Mouse (Mus musculus) lung, postnatal 25 days (tissue): Measurements from ENCODE around the gene Psmc3.

Experiments used
- DNase-seq: peaks from one replicate; pipeline ENCODE4 v3.0.0; 2022; ENCODE audit warnings: low spot score

Gene Psmc3

DNA sequence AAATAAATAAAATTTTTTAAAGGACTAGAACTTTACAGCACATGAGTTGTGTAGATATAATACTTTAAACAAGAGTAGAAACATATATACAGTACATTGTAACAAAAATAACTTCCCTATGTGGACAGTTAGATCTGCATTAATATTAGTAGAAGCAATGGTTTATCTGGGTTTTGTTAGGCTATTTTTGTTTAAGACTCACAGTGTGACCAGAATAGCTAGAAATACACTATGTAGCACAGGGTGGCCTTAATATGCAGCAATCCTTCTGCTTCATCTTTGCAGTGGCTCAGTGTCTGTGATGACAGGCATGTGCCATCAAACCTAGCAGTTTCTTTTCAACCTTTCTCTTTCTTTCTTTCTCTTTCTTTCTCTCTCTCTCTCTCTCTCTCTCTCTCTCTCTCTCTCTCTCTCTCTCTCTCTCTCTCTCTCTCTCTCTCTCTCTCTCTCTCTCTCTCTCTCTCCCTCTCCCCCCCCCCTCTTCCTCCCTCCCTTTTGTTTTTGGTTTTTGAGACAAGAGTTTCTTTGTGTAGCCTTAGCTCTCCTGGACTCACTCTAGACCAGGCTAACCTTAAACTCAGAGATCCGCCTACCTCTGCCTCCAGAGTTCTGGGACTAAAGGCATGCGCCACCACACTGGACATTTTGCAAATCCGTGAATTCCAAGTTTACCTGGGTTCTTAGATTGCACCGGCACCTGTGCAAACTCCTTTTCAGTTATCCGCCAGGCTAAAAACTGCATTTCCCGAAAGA, 452 bp upstream of the Psmc3 start:
- DNase-seq: no peak

GRCm38 (mm10) chr2:91058435-91058834, 4.6 kb downstream of the Psmc3 start:
- no peak for DNase-seq

GRCm38 (mm10) chr2:91059376-91059775, 5.6 kb downstream of the Psmc3 start:
- DNase-seq: no peak

DNA sequence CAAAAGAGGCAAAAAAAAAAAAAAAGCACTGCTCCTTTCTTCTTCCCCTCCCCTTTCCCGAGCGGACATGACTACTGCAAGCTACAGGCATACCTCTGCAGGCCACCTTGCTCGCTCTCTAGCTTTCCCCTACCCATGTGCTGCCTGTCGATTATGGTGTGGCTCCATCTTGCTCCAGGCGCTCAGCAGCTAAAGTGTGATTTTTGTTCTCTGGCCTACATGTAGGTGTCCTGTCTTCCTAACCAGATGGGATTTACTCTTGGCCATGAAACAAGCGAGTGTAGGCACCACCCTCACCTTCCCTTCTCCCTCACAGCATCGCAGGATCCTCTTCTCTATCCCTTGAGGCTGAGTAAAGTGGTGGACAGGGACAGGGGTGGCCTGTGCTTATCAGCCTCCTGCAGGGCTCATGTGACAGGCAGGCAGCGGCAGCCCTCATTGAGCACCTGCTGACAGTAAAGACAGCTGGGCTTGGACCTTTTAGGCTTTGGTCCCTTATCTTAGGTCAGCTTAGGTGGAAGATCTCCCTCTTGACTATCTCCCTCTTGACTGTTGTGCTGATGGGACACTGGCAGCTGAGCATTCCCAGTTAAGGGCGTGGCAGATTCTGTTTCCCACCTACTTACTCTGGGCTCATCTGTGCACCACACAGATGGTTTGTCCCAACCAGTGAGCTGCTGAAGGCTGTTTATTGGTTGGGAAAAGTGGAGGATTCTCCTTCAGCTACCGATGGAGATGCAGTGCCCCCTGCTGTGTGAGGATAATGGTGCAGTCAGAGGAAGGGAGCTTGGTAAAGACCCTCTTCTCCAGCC, 6.9 kb downstream of the Psmc3 start:
- DNase-seq: no peak

DNA sequence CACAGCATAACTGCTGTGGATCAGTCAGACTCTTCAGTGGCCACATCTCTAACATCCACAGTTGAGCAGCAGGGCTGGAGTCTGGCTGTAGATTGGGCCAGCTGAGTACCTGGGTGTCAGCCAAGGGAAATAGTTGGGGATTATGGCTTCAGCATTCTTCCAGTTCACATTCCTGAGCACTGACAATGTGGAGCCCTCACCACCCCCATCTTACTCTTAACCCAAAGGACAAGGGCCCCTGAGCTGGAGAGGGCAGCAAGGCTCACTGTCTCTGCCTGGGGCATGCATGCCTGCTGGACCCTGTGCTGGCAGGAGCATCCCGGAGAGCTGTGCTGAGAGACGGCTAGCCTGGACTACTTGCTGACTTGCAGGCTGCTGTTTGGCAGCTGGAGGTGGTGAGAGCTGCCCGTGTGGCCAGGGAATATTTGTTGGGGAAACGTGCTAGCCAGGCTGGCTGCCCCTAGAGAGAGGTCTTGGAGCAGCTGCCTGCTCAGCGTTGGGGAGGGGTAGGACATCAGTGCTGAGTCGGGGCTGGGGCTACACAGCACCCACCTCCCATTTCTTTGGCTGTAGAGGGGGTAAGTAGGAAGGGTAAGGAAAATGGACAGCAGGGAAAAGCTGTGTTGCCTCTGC, 8.2 kb downstream of the Psmc3 start:
- no peak for DNase-seq

GRCm38 (mm10) chr2:91062779-91063606, 9.2 kb downstream of the Psmc3 start:
- DNase-seq: no peak

DNA sequence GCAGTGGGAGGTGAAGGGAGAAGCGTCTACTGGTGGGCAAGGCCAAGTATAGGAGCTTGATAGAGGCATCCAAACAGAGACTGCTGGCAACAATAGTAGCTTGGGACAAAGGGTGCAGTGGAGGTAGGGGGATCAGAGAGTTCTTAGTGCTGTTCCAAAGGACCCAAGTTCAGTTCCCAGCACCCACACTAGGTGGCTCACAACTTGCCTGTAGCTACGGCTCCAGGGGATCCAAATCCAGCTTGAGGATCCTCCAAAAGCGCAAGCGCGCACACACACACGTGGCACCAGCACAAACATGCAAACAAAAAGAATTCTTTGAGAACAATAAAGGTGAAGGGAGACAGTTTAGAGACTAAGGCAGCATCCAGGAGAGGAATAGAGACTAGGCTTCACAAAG, 10.4 kb downstream of the Psmc3 start:
- no peak for DNase-seq

- DNase-seq: no peak
These were observed 11.7 kb downstream of the Psmc3 start for GRCm38 (mm10) chr2:91065544-91065943.

- DNase-seq: no peak
These were observed 12.6 kb downstream of the Psmc3 start for GRCm38 (mm10) chr2:91066455-91066854.

DNA sequence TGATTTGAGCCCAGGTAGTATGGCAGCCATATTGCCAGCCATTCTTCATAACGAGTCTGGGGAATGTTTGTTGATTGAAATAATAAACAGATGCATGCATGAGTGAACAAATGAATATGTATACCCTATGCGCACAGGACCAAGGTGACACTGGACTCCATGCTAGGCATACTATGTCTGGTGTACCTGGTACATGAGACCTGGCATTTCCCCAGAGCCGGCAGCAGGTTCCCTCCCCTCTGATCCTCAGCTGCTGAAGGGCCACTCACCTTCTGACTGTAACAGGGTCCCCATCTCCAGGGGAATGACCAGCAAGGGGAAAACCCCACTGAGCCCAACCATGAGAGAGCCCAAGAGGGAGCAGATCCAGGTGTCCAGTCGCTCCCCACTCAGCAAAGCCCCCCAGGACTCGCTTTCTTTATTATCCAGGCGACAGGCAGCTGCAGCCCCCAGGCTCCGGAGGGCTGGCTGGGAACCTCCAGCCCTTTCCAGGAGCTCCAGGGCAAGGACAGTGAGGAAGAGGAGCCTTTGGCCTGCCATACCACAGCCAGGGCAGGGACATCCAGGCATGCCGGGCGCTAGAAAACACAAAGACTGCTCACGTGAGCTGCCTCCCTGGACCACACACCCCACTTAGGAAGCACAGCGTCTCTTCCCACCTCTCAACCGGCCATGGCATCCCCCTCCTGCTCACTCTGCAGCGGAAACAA, 14.5 kb downstream of the Psmc3 start:
- no peak for DNase-seq

- no peak for DNase-seq
These were observed 15.0 kb downstream of the Psmc3 start for GRCm38 (mm10) chr2:91068872-91069165.

DNA sequence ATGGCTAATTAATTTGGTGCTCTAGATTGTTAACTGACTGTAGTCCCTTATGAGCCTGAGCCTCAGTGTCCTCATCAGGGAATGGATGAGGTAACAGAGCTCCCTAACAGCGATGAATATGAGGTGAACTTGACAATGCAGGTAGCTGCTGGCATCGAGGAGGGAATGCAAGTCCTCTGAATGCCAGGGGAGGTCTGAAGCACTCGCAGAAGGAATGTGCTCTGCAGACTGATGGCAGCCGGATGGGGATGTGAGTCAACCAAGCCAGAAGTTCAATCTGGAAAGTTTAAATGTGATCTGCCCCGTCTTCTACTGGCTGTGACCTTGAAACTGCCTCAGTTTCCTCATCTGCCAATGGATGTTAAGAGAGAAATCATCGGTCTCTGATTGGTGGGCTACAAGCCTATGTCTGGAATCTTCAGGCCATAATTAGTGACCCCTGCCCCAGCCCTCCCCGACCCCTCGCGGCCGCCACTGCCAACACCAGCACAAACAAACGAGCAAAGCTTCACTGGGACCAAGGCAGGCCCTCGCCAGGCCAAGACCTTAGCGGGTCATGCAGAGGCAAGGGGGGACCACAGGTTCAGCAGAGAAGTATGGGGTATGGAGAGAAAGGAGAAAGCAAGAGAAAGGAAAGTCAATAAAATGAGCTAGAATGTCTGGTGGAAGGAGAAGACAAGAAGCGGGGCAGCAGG, 15.6 kb downstream of the Psmc3 start:
- no peak for DNase-seq

DNA sequence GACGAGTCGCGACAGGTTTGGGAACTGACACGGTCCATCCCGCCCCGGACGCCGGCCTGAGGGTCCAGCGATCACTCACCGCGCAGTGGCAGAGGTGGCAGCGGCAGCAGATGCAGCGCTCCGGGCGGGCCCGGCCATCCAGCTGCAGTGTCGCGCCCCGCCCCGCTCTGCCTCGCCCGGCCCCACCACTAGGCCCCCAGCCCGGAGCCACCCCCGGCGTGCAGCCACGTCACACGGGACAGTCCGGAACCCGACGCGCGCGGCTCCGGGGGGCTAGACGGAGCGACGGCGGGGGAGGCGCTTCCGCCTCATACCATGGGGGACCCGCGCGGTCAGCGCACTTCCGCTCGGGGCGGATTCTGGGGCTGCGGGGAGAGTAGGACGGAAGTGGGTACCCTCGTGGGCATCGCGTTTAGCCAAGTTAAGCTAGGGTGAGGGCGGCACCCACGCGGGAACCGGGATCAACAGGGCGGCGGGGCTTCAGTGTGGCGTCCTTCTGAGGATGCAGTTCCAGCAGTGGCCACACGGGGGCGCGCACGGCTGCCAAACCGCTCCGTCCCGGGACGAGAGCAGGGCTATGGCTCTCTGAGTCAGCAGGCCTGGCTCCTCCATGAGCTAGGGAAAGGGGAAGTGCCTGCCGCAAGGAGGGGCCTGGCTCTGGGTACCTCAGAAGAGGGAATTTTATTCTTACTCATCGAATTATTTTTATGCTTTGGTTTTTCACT, 16.4 kb downstream of the Psmc3 start, which contains the start of gene Slc39a13:
Slc39a13 (minus strand) TSS at position 342 of the 725 bp plus-strand sequence.
- DNase-seq: peak; percentile 96

- DNase-seq: no peak
These were observed 17.2 kb downstream of the Psmc3 start for GRCm38 (mm10) chr2:91071059-91071458.

DNA sequence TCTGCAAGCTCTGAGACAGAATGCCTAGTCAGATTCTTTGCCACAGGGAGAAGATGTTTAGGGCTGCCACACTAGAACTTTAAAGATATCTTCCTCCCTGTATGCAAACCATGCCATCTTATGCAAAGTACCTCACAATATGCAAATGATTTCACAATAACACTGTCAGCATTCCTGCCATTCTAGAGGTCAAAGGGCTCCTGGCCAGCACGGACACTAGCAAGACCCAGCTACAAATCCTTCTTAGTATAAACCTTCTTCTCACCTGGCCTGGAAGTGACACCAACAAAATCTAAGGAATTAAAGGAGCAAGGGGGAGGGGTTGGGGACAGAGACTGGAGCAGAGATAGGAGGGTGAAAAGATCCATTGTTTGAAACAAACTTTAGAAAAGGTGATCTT, 18.3 kb downstream of the Psmc3 start:
- DNase-seq: no peak

DNA sequence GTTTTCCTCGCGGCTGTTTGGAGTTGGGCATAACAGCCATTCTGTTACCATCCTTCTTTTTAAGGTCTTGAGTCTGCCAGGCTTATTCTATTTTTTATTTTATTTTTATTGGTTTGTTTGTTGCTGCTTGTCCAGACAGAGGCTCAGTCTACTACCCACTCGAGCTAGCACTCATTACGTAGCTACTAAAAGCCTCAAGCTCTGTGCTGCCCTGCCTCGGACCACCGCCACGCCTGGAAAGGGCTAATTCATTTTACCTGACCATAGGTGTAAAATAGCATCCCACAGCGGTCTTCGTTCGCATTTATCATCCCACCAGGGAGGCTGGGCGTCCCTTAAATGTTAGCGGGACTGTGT, 24.1 kb downstream of the Psmc3 start:
- DNase-seq: no peak

- no peak for DNase-seq
These were observed 24.7 kb downstream of the Psmc3 start for GRCm38 (mm10) chr2:91078314-91079025.

DNA sequence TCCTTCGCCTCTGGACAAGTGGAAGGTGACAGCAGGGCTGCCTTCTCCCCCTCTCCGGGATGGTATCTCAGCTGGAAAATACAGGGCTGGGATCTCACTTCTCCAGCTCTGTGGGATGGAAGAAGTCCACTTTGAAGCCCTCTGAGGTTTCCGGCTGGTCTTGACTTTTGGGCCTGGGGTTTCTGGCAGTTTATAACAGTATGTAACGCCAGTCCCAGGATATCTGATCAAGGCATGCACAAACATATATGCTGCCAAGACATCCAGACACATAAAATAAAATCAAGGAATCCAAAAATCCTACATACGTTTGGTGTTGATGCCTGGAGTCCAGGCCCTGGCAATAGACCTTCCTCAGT, 25.2 kb downstream of the Psmc3 start:
- no peak for DNase-seq

DNA sequence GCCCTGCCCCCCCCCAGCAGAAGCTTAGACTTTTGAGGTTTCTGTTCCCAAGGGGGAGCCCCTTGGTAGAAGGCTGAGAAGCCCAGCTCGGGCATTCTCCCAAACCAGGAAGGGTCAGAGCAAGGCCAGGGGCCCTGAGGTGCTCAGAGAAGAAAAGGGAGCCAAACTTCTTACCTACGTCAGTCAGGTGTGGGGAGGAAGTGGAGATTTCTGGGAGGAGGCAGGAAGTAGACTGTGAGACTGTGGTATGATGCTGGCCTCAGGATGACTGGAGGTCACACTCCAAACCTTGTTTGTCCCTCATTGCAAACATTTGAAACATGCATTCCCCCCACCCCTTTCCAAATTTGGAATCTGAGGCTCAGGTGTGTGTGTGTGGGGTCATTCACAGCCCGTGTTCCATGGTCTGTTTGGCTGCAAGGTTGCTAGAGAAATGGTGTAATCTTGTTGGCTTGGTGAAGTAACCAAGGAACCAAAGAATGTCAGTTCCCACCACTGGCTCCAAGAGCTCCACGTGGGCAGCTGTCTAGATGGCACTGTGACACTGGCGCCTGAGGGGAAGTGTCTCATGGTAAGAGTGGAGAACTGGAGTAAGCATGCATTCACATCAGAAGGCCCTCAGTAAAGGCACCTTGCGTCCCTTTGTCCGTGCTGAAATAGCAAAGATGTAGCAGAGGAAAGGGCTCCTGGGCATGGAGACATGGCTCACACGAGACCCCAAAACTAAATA, 27.1 kb downstream of the Psmc3 start:
- DNase-seq: peak; percentile 63
